Mouse (Mus musculus) spleen, adult 12 weeks (tissue): ENCODE data around the gene Pibf1.

Experiments used
- DNase-seq: peaks from one replicate; pipeline ENCODE4 v3.0.0; 2022; ENCODE audit warnings: low spot score

Pibf1 gene

DNA sequence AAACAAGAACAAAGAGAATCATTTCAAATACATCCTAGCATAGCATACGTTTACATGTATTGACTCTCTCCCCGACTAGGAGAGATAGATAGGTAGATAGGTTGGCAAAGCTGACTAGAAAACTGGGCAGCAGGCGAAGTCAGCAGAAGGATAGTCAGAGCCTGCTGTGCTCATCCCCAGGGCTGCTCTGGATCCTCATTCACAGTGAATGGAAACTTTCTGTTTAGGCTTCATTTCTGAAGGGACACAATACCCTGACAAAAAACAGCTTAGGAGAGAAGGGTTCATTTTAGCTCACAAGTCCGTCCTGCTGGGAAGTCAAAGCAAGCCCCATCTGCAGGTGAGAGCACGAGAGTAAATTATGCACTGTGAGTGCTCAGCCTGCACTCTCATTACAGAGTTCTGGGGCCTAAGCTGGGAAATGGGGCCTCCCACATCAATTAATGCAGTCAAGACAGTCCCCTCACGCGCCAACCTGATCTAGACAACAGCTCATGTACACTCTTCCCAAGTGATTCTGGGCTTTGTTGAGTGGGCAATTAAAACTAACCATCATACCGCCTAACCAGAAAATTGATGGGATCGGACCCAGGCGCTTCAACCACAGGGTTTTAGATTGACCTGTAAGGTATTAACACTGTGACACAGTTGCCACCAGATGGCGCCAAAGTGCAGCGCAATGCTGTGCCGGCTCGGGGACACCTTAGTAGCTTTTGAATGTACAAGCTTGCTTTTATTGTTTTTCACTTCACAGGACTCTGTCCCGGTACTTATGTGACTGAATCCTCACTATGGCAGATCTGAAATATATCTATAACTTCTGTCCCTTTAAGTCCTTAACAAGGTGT, 42.8 kb downstream of the Pibf1 start:
- peak; percentile 64 for DNase-seq

DNA sequence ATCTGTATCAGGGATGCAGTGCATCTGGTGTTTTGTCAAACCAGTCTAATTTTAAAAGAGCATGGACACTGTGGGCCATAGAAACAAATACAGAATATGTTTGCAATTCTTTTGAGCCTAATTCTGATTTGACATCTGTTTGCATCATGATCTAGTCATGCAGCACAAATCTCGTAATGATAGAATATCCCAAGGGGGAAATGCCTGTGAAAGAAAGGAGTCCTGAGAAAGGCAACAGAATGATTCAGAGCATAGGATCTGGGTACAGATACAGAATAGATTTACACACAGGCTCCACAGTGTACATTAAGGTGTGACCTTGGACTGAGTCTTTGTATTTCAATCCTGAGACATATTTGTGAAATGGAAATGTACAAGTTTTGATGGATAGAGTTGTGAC, 47.6 kb downstream of the Pibf1 start:
- no peak for DNase-seq

DNA sequence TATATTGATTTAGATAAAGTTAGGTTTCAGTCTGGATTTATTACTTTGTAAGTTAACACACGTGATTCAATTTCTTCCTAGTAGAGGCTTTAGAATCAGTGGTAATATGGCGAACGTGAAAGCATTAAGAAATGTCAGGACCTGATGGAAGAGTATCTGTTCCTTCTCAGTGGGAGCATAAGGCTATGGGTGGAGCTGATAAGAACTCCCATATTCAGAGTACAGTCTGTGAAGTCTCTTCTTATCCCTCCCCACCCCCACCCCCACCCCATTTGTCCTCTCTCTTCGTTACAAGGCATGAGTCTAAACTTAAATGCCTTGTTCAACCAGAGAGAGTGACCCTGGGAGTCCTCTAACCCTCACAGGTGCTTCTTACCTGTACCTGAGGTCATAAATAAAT, 53.5 kb downstream of the Pibf1 start:
- DNase-seq = no peak

DNA sequence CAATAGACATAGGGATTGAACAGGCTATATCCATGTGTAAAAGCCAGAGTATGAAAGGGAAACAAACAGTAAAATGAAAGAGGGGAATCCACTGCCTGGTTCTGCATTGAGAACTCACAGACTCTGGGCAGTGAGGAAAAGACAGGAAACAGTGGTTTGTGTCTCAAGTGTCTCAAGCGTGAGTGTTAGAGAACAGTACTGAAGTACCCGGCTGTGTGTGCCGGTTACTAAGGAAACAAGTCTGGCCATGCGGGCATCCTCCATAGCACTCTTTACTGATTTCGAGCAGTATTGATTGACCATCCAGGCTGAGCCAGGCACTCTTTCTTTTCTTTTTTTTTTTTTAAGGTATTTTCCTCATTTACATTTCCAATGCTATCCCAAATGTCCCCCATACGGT, 60.7 kb downstream of the Pibf1 start:
- no peak for DNase-seq

DNA sequence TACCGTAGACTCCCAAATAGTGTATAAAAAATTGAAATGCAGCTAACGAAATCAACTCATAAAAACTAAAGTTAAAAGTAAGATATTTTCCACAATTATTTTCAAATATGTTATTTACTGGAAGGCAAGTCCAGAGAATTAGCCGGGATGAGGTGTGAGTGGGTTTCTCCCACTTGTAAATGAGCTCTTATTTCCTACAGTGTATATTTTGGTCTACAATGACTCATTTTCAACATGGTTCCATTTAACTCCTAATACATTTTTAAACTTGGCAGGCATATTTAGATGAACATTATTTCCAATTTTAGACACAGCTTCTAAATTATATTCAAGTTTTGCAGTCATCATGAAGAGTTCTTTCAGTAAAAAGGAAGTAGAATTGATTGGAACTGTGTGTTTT, 63.8 kb downstream of the Pibf1 start:
- no peak for DNase-seq

DNA sequence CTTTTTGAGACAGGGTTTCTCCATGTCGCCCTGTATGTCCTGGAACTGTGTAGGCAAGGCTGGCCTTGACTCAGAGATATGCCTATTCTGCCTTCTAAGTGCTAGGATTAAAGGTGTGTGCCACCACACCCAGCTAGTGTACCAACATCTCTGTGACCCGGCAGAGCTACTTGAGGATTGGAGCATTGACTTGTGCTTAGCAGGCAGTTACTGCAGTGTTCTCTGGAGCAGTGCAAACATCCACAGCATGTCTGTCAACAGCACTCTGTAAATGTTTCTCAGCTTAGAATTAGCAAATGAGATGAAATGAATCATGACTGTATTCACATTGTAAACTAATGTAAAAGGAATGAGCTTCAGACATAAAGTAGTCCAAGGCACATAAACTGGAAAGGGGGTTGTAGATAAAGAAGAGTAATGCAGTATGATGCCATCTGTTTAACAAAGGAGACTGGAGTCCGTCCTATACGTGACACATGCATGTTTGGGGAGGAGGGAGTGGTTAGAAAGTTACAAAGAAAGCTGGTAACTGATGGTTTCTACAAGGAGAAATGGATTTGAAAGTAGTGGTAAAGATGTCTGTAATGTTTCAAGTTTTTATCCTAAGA, 75.0 kb downstream of the Pibf1 start:
- DNase-seq = no peak

DNA sequence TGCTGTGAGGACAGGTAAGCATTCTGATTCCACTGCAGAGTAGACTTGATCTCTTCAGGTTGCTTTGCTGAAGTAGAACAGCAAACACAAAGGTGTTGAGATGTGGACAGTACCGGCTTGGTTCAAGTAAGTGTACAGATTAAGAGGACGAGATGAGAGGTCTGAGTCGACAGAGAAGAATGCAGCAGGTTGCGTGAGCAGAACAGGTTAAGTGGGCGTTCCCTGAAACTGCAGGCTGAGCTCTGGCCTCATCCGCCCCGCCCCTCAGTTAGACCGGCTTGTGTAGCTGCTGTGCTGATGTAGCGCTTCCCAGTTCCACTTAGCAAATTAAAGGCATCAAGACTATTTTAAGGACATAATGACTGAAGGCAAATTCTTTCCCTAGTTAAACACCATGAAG, 77.3 kb downstream of the Pibf1 start:
- DNase-seq = no peak

DNA sequence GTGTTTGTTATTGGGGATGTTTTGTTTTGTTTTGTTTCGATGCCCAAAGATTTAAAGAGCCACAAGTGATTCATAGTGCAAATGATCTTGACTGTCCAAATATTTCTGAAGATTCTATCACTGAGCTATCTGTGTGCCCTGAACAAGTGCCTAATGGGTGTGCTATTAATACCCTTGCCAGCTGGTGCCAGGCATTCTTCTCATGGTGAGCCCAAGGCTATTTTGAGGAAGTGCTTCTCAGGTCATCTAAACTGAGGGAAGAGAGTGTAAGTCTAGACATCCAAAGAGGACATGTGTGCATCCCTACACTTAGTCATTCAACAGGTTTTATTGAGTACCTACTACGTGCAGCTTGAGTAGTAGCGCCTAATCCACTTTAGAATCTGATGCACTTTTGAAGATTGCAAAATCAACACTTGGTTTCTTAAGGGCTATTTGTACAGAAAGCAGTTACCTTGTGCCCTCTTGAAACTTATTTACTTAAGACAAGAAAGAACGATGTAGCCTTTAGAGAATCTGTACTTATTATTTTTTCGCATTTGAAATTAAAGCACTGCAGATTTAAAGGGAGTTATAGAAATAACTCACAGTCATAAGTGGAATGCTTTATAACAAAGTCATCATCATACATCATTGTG, 91.0 kb downstream of the Pibf1 start:
- DNase-seq = no peak

DNA sequence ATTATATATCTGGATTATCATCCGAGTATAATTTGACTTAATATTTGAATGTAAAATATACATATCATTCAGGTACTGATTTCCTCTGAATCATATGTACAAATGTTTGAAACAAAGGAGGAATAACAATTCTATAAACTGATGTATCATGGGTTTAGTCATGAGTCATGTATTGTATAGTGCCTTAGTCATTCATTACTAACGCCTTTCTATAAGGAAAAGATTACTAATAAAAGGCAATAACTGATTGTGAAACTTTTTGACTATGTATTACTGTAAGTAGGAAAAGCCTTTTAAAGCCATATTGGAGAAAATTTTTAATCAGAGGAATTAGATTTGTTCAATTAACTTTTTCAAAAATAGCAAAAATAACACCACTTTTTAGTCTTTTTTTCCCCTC, 106.6 kb downstream of the Pibf1 start:
- no peak for DNase-seq

DNA sequence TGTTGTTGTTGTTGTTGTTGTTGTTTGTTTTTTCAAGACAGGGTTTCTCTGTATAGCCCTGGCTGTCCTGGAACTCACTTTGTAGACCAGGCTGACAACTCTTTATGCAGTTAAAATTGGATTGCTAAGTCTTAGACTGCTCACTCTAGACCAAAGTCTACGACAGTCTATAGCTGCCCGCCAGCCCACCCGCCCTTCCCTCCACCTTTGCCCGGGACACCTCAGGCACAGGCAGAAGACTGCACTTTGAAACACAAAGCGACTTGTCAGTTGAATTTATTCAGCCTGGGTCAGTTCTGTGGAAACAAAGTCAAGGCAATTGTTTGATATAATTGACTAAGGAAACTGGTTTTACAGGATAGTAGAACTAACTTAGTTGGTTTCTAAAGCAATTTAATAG, 107.4 kb downstream of the Pibf1 start:
- no peak for DNase-seq

DNA sequence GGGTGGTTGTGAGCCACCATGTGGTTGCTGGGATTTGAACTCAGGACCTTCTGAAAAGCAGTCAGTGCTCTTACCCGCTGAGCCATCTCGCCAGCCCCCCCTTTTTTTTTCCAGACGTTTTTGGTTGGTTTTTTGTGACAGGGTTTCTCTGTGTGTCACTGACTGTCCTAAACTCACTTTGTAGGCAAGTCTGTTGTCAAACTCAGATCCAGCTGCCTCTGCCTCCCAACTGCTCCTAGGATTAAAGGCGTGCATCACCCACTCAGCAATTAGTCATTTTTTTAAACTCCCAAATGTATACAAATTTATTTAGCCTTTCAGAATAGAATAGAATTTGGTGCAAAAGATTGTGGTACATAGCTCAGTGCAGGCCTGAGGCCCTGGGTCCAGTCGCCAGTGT, 111.2 kb downstream of the Pibf1 start:
- DNase-seq = no peak

DNA sequence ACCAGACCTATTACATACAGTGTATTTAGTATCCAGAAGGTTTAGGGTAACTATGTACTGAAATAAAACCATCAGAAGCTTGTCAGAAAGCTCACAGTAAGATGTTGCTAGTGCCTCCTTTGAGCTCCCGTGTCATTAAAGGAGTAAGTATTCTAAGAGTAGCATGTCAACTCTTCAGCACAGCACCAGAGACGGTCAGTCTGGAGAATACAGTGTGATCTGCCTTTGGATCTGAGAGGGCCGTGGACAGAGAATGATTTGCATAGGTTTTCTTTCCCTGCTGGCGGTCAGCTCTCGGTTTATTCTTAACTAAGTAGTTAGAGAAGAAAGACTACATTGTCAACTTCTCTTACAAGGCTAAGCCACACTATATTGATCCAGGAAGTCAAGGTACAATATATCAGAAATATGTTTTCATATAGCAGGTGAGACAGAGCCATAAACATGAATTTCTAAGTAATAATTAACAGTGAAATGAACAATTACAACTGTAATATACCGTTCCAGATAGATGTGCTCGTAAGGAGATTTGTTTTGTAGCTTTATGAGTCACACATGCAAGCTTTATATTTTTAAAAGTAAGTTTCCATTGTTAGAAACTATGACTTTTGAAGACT, 119.3 kb downstream of the Pibf1 start:
- DNase-seq = no peak

DNA sequence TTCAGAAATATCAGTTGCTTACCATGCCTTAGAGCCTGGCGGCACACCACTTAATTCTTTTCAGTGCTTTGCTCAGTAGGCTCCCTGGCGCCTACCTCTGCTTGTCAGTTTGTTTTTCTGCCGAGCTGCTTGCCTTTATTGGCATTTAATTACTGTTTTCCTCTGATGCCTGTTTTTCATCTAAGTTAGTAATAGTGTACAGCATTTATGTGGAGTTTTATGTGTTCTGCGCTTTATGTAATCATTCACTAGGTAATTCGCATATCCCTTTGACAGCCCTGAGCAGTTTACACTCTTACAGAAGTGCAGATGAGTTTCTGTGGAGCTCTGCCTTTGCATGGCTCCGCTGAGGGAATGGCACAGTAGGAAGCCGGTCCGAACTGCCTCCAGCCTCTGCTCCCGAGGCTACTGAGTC, 120.5 kb downstream of the Pibf1 start:
- no peak for DNase-seq

DNA sequence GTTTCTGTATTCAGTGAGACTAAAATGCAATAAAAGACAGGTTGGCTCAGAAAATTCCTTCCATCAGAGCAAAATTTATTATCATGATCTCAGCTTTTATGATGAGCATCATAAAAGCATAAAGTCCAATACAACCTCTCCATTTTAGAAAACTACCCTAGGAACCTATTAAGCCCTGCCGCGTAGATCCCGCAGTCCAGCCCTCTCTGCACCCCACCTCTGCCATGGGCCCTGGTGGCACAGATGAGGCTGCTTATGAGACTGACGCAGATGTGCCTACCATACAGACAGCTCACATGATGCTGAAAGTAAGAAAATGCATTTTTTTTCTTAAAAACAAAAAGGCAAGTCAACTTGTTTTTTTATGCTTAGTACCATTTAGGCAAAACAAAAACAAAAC, 126.7 kb downstream of the Pibf1 start:
- no peak for DNase-seq

DNA sequence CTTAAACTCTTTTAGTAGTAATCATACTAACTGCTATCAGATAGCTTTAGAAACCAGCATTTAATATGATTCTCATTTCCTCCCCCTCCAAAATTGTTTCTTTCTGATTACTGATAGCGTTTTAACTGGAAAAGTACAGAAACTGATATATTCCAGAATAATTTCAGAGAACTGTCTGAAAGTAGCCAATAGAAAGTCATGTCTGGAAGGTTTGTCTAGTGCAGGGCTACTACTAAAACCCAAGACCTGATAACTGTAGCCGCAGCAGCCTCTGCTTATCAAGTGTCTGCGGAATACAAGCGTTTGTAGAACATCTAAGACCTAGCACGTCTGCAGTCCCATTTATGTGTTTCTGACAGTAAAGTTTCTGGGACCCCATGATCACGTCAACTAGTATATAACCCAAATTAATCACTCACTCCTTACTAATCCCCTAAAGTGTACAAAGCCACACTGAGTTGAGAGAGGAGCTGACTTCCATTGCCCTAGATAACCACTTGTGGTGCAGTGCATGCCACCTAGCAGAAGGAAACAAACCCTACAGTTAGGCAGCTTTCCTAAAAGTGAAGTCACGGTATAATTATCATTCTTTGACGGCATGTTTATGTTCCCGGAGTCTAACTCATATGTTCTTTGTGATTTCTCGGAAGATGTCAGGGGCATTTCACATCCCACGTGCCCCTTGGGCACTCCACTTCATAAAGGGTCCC, 130.0 kb downstream of the Pibf1 start:
- no peak for DNase-seq

DNA sequence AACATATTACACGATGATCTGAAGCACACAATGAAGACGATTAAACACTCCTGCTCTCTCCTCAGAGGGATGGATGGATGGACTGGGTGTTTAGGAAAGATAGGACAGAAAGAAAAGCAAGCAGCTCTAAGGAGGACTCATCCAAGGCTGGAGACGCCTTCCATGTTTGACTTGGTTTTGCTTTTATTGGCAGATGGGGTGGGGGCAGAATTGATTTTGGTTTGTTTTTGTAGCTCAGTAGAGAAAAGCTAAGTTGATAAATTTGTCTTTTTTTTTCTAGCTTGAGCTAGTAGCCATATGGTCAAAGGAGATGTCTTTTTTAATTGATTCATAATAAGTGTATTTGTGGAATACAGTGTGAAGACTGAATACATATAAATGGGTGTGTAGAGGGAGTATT, 133.8 kb downstream of the Pibf1 start:
- DNase-seq = no peak

DNA sequence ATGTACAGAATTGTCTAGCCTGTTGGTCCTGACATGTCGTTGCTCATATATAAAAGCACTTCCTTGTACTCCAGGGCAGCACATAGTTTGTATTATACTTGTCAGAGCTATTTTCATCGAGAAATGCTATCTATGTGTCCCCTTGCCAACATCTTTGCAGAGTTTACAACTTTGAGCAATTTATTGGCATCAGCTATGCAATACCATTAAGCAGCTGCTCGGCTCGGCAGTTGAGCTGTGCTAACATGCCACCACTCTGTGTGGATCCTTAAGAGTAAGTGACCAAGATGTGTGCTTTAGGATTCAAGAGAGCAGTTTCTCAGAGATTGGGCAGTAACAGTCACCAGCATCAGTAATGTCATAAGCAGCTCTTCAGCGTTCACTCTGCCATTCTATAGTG, 137.9 kb downstream of the Pibf1 start:
- no peak for DNase-seq

DNA sequence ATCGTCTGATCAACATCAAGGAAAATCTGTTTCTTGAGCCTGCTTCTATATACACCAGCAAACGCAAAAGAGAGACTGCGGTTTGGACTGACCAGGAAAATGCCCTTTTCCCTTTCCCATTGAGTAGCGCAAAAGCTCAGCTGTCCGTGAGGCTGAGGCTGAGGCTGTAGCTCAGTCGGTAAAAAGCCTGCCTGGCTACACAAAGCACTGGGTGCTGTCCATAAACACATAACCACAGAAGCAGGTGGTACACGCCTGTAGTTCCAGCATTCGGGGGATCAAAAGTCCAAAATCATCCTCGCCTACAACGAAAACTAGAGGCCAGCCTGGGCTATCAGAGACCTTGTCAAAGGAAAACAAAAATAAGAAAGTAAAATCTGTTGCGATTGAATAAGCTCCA, 141.3 kb downstream of the Pibf1 start:
- no peak for DNase-seq

DNA sequence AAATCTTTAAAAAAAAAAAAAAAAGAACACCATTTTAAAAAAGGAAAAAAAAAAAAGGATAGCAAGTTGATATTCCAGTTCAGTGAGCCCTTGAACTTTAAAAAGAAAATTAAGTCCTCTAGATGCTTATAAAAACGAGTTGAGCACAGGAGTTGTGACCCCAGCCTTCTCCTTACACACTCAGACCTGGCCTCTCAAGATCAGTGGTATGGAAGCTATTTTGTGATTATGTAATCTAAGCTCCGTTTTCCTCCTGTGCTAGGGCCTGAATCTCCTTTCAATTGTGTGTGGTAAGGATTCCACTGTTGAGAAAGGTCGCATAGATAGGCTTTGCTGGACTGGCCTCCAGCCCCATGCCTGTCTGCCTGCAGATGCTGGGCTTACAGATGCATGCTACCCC, 145.3 kb downstream of the Pibf1 start:
- no peak for DNase-seq

DNA sequence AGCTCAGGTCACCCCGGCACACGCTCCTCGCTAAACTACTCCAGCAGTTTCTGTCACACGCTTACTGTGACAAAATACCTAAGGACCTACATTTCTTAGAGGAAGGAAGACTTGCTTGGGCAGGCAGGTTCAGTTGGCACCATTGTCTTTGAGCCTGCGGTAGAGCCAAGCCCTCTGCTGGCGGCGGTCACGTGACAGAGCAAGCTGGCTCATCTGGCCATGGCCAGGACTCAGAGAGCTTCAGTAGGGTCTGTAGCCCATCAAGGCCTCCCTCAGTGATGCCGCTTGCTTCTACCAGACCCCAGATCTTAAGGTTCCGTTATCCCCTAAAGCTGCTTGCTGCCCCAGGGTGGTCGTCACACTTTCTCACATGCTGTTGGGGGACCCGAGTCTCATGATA, 162.8 kb downstream of the Pibf1 start:
- DNase-seq = no peak

DNA sequence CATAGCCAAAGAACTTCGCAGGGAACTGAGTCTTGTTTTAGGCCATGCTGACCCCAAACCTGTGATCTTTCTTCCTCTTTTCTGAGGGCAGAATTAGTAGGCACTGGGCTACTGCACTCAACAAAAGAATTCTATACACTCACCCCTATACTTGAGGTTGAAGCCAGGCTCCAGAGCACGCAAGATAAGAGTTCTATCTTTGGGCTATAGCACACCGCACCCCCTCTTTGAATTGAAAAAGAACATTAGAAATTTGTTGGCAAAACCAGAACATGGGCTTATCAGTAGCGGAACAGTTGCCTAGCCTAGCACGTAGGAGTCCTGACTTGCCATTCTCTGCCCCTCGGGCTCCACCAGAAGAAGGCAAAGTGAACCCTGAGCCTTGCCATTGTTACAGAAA, 164.6 kb downstream of the Pibf1 start:
- DNase-seq = no peak

DNA sequence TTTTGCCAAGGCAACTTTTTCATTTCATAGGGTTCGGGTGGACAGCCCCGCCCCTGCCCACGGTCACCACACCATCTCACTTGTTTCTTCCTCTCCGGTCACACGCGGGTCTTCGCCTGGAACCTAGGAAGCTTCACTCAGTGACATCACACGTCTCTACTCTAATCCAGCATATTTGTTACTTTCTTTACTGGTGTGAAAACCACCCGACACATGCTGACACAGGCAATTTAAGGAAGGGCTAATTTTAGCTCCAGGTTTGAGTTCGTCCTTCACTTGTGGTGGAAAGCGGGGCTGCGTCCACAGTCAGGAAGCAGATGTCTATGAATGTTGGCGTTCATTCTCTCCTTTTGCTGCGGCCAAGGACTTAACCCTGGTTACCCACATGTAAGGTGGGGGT, 166.6 kb downstream of the Pibf1 start:
- no peak for DNase-seq
